Mouse (Mus musculus) neural tube, embryonic 11.5 days (tissue): ENCODE results near the gene Slc16a4. TPM values are rescaled to one million over a fixed set of nuclear protein-coding genes. Genes with fewer than 3 reads are reported as not detected.

Experiments used
- ATAC-seq: fragments of 200-750 bp; cut with Nextera tagmentation; 2 replicates; pipeline ENCODE4 v1.8.0; 2017; ENCODE audit warnings: moderate number of reproducible peaks, mild to moderate bottlenecking, moderate TSS enrichment, moderate library complexity; ENCODE audit not compliant: insufficient read depth, low FRiP score, low TSS enrichment
- DNase-seq: peaks from one replicate; pipeline ENCODE4 v3.0.0-alpha.2; 2015; ENCODE audit warnings: low spot score
- H3K27ac ChIP-seq: fragments of 300-500 bp; sonication (generic); 2 replicates; pipeline ENCODE4 v1.5.1; 2014; ENCODE audit warnings: low read depth, mild to moderate bottlenecking, low read length
- H3K27me3 ChIP-seq: fragments of 300-500 bp; sonication (generic); 2 replicates; pipeline ENCODE4 v1.6.1; 2014; ENCODE audit warnings: mild to moderate bottlenecking, low read length, mixed read lengths; ENCODE audit not compliant: control insufficient read depth, insufficient read depth
- H3K36me3 ChIP-seq: fragments of 300-500 bp; sonication (generic); 2 replicates; pipeline ENCODE4 v1.6.1; 2014; ENCODE audit warnings: mild to moderate bottlenecking, low read length, moderate library complexity, mixed read lengths; ENCODE audit not compliant: control insufficient read depth, insufficient read depth
- H3K4me1 ChIP-seq: fragments of 300-500 bp; sonication (generic); 2 replicates; pipeline ENCODE4 v1.6.1; 2014; ENCODE audit warnings: low read length, mixed read lengths; ENCODE audit not compliant: control insufficient read depth, insufficient read depth
- H3K4me2 ChIP-seq: fragments of 300-500 bp; sonication (generic); 2 replicates; pipeline ENCODE4 v1.6.1; 2014; ENCODE audit warnings: low read depth, mild to moderate bottlenecking, moderate library complexity
- H3K4me3 ChIP-seq: fragments of 300-500 bp; sonication (generic); 2 replicates; pipeline ENCODE4 v1.5.1; 2014; ENCODE audit warnings: low read depth, low read length
- H3K9ac ChIP-seq: fragments of 300-500 bp; sonication (generic); 2 replicates; pipeline ENCODE4 v1.6.1; 2014; ENCODE audit warnings: mild to moderate bottlenecking, low read length
- H3K9me3 ChIP-seq: fragments of 300-500 bp; sonication (generic); 2 replicates; pipeline ENCODE4 v1.6.1; 2016; ENCODE audit warnings: low read length; ENCODE audit not compliant: control insufficient read depth
- WGBS: fragments of 180-500 bp; shearing (Covaris S2); extraction: QIAGEN DNeasy Blood & Tissue Kit; methylation state at CpG from one replicate; pipeline ENCODE4 v1.1.7; 2014; 5-methylcytosine and 5-hydroxymethylcytosine counted together
- polyA plus RNA-seq: library from polyadenylated mRNA; unstranded; fragments of >200 nt; fragmentation: Nextera tagmentation; extraction: Ambion mirVana; gene quantifications from 2 replicates; pipeline ENCODE4 v1.2.1, GENCODE M21; 2014

Gene Slc16a4
- polyA plus RNA-seq, 1 experiment from 2014 or later = 1.6 TPM

DNA sequence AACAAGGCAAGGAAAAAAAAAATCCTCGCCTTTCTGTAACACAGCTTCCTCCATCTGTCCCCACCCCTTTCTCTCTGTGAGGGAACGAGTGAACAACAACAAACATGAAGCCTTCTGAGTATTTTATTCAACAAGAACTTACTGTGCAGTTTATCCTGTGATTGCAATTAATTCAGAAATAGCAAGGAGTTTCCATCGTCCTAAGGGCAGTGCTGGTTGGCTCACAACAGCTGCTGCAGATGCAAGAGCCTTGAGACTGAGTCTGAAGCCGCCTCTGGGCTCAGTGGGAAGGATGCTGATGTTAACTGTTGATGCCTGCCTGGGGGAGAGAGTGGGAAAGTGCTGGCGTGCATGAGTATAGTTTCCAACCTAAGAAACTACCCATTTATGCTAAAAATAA, 33.1 kb upstream of the Slc16a4 start:
- no peak for ATAC-seq
- H3K27me3 ChIP-seq = no peaks in the 10 kb centered on the region
- no peak overlapping the region for H3K27ac ChIP-seq
- peaks cover 7% of the 10 kb centered on the region; the same call in 1 of the 2 replicates for H3K4me1 ChIP-seq
- no peak overlapping the region for H3K9ac ChIP-seq
- no peak overlapping the region for H3K4me3 ChIP-seq
- 66% methylated on average over 5 of the region's 5 CpGs for WGBS
- no peaks in the 10 kb centered on the region for H3K36me3 ChIP-seq
- no peak for DNase-seq
- no peaks in the 10 kb centered on the region for H3K9me3 ChIP-seq
- H3K4me2 ChIP-seq = no peak overlapping the region

DNA sequence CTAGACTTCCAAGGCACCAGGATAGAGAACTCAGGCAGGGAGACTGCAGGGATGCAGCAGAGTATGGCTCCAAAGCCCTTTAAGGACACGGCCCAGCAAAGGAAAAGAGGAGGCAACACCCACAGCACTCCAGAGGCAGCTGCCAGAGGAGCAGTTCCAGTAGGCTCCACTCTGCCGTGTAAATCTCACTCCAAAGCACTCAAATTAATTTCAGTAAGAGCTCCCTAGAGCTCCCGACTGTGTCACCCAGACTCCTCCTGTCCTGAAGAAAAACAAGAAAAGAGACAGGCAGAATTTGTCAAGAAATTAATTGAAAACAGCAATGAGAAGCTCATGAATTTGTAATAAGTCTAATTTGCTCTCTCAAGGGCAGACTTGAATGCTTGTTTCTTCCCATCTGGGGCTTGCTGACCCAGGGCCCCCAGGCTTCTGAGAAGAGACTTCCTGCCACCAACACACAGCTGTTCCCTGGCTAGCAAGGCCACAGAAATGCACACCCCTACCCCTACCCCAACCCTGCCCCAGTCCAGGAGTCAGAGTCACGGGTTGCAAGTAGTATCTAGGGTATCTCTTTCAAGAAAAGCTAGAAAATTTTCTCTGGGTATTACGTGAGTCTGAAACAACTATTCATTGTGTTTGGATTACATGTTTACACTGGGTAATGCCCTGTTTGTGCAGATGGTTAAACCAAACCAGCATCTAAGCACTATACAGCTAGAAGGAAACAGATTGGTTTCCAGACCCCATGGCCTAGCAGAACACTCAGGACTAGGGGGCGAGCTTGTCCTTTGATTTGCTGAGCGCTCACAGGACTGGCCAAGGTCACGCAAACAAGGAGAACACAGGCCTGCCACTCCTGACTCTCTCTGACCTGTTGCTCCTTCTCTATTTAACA, 29.8 kb upstream of the Slc16a4 start:
- no peaks in the 10 kb centered on the region for H3K27me3 ChIP-seq
- no peaks in the 10 kb centered on the region for H3K36me3 ChIP-seq
- ATAC-seq (peak; percentile 54; the same call in 1 of the 2 replicates), DNase-seq (peak; percentile 32)
- no peaks in the 10 kb centered on the region for H3K9me3 ChIP-seq
- H3K4me3 ChIP-seq = no peak overlapping the region
- no peak overlapping the region for H3K4me2 ChIP-seq
- WGBS = 36% methylated on average over 8 of the region's 8 CpGs
- no peak overlapping the region for H3K27ac ChIP-seq
- peaks cover 7% of the 10 kb centered on the region; the same call in 1 of the 2 replicates for H3K4me1 ChIP-seq
- H3K9ac ChIP-seq = no peak overlapping the region

DNA sequence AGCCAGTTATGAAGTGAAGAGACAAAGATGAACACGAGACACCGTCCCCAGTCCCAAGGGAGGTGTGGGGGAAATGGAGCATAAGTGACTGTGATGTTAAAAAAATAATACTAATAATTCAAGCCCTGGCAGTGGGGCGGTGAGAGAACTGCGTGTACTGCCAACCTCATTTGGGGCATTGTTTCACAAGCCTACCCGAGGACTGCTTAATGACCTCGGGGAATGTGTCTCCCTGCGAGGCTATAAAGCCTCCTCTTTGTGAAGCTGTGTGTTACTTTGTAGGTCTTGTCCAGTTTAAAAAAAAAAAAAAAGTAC, 29.2 kb upstream of the Slc16a4 start:
- DNase-seq = peak; percentile 38
- 25% methylated on average over 7 of the region's 7 CpGs for WGBS
- H3K27me3 ChIP-seq = no peaks in the 10 kb centered on the region
- H3K9me3 ChIP-seq = no peaks in the 10 kb centered on the region
- H3K36me3 ChIP-seq = no peaks in the 10 kb centered on the region
- no peak overlapping the region for H3K27ac ChIP-seq
- H3K4me2 ChIP-seq = no peak overlapping the region
- ATAC-seq = peak; percentile 32; the same call in 1 of the 2 replicates
- peaks cover 7% of the 10 kb centered on the region; the same call in 1 of the 2 replicates for H3K4me1 ChIP-seq
- no peak overlapping the region for H3K4me3 ChIP-seq
- H3K9ac ChIP-seq = no peak overlapping the region

DNA sequence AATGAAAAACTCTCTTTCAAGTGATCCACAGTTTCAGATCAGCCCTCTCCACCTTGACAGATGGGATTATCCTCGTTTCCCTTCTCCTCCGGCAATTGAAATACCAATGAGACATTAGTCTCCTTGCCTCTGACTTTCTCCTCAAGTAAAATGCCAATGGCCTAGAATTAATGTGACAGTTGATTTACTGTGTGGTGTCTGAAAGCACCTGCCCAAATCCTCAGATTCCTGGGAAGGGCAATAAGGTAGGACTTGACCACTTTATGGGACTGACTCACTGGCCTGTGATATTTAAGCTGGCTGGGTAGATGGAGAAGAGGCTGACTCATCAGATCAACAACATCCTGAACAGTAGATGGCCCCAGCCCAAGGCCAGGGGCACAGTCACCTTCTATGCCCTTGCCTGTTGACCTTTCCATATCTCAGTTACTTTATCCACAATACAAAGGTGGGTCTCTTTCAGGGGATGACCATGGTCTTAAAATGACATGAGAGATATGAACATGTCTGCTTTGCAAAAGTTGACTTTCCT, 24.1 kb upstream of the Slc16a4 start:
- H3K27ac ChIP-seq = no peak overlapping the region
- no peaks in the 10 kb centered on the region for H3K9me3 ChIP-seq
- ATAC-seq = no peak
- H3K36me3 ChIP-seq = no peaks in the 10 kb centered on the region
- no peaks in the 10 kb centered on the region for H3K4me1 ChIP-seq
- H3K4me3 ChIP-seq = no peak overlapping the region
- H3K9ac ChIP-seq = no peak overlapping the region
- H3K27me3 ChIP-seq = no peaks in the 10 kb centered on the region
- DNase-seq = no peak
- no peak overlapping the region for H3K4me2 ChIP-seq
- 70% methylated on average over 2 of the region's 2 CpGs for WGBS

DNA sequence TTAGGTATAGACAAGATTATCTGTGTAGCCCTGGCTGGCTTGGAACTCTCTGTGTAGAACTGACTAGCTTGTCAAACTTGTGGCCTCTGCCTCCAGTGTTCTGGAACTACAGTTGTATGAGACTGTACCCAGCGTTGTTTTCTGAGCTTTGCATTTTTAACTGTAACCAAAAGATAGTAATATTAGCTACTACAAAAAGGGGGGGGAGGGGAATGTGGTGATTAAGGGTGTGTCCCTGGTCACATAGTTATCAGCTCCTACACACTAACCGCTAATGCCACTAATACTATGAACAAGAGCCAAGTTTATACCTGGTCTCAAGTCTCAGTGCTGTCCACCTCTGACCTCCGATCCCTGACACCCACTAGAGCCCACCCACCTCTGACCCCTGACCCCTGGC, 18.6 kb upstream of the Slc16a4 start:
- no peak for ATAC-seq
- Histone ChIP-seq H3K27ac (no peak overlapping the region), H3K36me3 (no peaks in the 10 kb centered on the region)

DNA sequence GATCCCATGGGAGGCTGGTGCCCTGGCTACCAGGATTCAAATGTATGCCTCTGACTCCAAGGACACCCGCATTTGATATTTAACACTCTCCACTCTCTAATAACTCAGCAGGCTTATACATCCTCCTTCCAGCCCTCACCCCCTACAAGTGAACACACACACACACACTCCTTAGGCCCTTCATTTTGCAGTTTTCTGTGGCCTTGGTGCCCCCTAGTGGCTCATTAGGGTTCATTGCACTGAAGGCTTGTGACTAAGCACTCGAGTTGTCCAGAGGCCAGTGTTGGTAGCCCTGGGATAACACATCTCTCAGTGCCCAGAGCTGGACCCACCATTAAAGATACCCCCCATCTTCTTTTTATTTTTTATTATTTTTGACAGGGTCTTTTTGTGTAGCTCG, 17.2 kb upstream of the Slc16a4 start:
- Histone ChIP-seq H3K36me3 (no peaks in the 10 kb centered on the region), H3K9ac (no peak overlapping the region), H3K4me2 (no peak overlapping the region), H3K27ac (no peak overlapping the region), H3K27me3 (no peaks in the 10 kb centered on the region), H3K4me3 (no peak overlapping the region), H3K4me1 (no peaks in the 10 kb centered on the region), H3K9me3 (no peaks in the 10 kb centered on the region)
- WGBS = 15% methylated on average over 3 of the region's 3 CpGs
- peak; percentile 51 for ATAC-seq
- peak; percentile 68 for DNase-seq

More for the DNA sequence above, 18.6 kb upstream of the Slc16a4 start:
- Histone ChIP-seq H3K4me3 (no peak overlapping the region), H3K4me1 (no peaks in the 10 kb centered on the region), H3K4me2 (no peak overlapping the region), H3K9me3 (no peaks in the 10 kb centered on the region), H3K27me3 (no peaks in the 10 kb centered on the region), H3K9ac (no peak overlapping the region)
- WGBS = 92% methylated on average over 3 of the region's 3 CpGs
- no peak for DNase-seq

DNA sequence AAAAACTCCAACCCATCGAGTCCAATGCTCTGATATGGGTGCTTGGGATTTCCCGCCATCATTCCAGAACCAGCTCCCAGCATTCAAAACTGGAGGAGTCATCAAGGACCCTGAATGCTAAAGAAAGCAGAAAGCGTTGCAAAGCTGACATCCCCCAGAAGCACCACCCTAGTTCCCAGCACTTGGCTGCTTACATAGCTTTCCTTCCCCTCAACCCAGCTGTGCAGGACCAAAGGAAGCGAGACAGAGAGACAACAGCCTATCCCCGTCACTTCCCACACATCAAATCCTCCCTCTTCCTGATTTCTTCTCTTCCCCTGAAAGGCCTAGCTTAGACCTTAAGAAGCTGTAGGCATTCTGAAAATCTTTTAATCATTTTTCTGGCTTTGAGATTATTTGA, 15.7 kb upstream of the Slc16a4 start:
- Histone ChIP-seq H3K9ac (no peak overlapping the region; the same call in 1 of the 2 replicates), H3K4me3 (no peak overlapping the region), H3K4me1 (peaks cover 7% of the 10 kb centered on the region; the same call in 1 of the 2 replicates), H3K9me3 (no peaks in the 10 kb centered on the region), H3K4me2 (no peak overlapping the region), H3K27ac (no peak overlapping the region), H3K27me3 (no peaks in the 10 kb centered on the region), H3K36me3 (no peaks in the 10 kb centered on the region)
- no peak for ATAC-seq
- WGBS = 63% methylated on average over 5 of the region's 5 CpGs
- no peak for DNase-seq

DNA sequence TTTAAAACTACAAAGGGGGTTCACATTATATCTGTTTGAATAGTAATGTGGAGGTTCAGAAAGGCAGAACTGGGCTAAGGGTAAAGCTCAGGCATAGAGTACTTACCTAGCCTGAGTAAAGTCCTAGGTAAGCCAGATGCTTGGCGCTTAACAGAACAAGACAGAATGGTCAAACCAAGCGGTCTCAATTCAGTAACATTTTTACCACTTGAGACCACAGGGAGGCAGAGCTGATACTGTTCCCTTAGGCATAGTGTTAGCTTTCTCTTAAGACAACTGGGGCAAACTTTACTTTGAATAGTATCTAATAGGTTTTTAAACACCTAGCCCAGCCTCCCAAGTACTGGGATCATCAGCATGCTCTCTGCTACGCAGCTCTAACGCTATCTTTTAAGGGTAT, 15.0 kb upstream of the Slc16a4 start:
- 56% methylated on average over 4 of the region's 4 CpGs for WGBS
- H3K9ac ChIP-seq = no peak overlapping the region
- H3K36me3 ChIP-seq = no peaks in the 10 kb centered on the region
- H3K9me3 ChIP-seq = no peaks in the 10 kb centered on the region
- DNase-seq = no peak
- H3K27me3 ChIP-seq = no peaks in the 10 kb centered on the region
- H3K4me2 ChIP-seq = no peak overlapping the region
- H3K4me1 ChIP-seq = peaks cover 9% of the 10 kb centered on the region; the same call in 1 of the 2 replicates
- no peak overlapping the region for H3K4me3 ChIP-seq
- ATAC-seq = no peak
- no peak overlapping the region for H3K27ac ChIP-seq

DNA sequence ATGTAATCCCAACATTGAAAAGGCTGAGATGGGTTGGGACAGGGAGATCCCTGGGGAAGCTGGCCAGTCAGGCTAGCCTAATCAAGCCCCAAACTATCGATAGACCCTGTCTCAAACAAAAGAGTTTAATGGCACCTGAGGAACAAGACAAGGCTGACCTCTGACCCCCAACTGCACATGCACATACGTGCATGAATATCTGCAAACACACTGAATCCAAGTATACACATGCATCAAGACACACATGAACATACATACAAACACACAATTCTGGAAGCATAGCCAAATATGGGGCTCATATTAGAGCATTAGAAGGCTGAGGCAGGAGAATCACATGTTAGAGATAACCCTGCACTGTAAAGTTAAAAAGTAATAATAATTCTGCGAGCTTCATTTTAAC, 14.4 kb upstream of the Slc16a4 start:
- no peak for DNase-seq
- 89% methylated on average over 3 of the region's 3 CpGs for WGBS
- ATAC-seq = no peak

More for the DNA sequence above, 14.4 kb upstream of the Slc16a4 start:
- Histone ChIP-seq H3K9ac (no peak overlapping the region), H3K27me3 (no peaks in the 10 kb centered on the region), H3K9me3 (no peaks in the 10 kb centered on the region), H3K36me3 (no peaks in the 10 kb centered on the region), H3K4me1 (peaks cover 9% of the 10 kb centered on the region; the same call in 1 of the 2 replicates), H3K4me2 (no peak overlapping the region), H3K27ac (no peak overlapping the region), H3K4me3 (no peak overlapping the region)
